Mouse (Mus musculus) neural tube, embryonic 14.5 days (tissue): ENCODE data around the gene Strada. TPM values are rescaled to one million over a fixed set of nuclear protein-coding genes. Genes with fewer than 3 reads are reported as not detected.

Source experiments
- ATAC-seq: fragments of 200-750 bp; cut with Nextera tagmentation; 2 replicates; pipeline ENCODE4 v1.8.0; 2017; ENCODE audit warnings: low read depth, mild to moderate bottlenecking, moderate TSS enrichment, moderate library complexity
- H3K27ac ChIP-seq: fragments of 300-500 bp; sonication (generic); 2 replicates; pipeline ENCODE4 v1.5.1; 2014; ENCODE audit warnings: low read depth, mild to moderate bottlenecking, control low read depth, low read length, moderate library complexity, mixed read lengths
- H3K27me3 ChIP-seq: fragments of 300-500 bp; sonication (generic); 2 replicates; pipeline ENCODE4 v1.6.1; 2014; ENCODE audit warnings: low read length; ENCODE audit not compliant: control insufficient read depth, insufficient read depth
- H3K36me3 ChIP-seq: fragments of 300-500 bp; sonication (generic); 2 replicates; pipeline ENCODE4 v1.6.1; 2014; ENCODE audit warnings: low read length, mixed read lengths; ENCODE audit not compliant: control insufficient read depth, insufficient read depth
- H3K4me1 ChIP-seq: fragments of 300-500 bp; sonication (generic); 2 replicates; pipeline ENCODE4 v1.6.1; 2014; ENCODE audit warnings: low read length; ENCODE audit not compliant: control insufficient read depth, insufficient read depth
- H3K4me2 ChIP-seq: fragments of 300-500 bp; sonication (generic); 2 replicates; pipeline ENCODE4 v1.6.1; 2014; ENCODE audit warnings: mild to moderate bottlenecking, low read depth, low read length, control low read depth
- H3K4me3 ChIP-seq: fragments of 300-500 bp; sonication (generic); 2 replicates; pipeline ENCODE4 v1.5.1; 2014; ENCODE audit warnings: low read depth, low read length, control low read depth, mixed read lengths
- H3K9ac ChIP-seq: fragments of 300-500 bp; sonication (generic); replicated peaks from 2 replicates; pipeline ENCODE4 v1.6.1; 2014; ENCODE audit warnings: low read depth, mild to moderate bottlenecking, control low read depth, low read length, mixed read lengths
- H3K9me3 ChIP-seq: fragments of 300-500 bp; sonication (generic); 2 replicates; pipeline ENCODE4 v1.6.1; 2016; ENCODE audit warnings: low read length; ENCODE audit not compliant: control insufficient read depth
- WGBS: fragments of 180-500 bp; shearing (Covaris S2); extraction: QIAGEN DNeasy Blood & Tissue Kit; methylation state at CpG from one replicate; pipeline ENCODE4 v1.1.7; 2014; 5-methylcytosine and 5-hydroxymethylcytosine counted together
- polyA plus RNA-seq: library from polyadenylated mRNA; unstranded; fragments of >200 nt; fragmentation: Nextera tagmentation; extraction: Ambion mirVana; gene quantifications from 2 replicates; pipeline ENCODE4 v1.2.1, GENCODE M21; 2014

Gene Strada
- polyA plus RNA-seq, 1 experiment from 2014 or later = 34.8 TPM

GRCm38 (mm10) chr11:106124784-106125183 is 77.2 kb downstream of the Strada start:
- WGBS = 77% methylated on average over 4 of the region's 4 CpGs
- Histone ChIP-seq H3K27ac (no peak overlapping the region), H3K9me3 (no peaks in the 10 kb centered on the region), H3K27me3 (no peaks in the 10 kb centered on the region), H3K36me3 (peaks cover 19% of the 10 kb centered on the region; the same call in 1 of the 2 replicates), H3K4me3 (no peak overlapping the region), H3K4me1 (no peaks in the 10 kb centered on the region), H3K4me2 (no peak overlapping the region), H3K9ac (no peak overlapping the region)
- no peak for ATAC-seq

GRCm38 (mm10) chr11:106122736-106123135 is 79.2 kb downstream of the Strada start:
- no peak overlapping the region for H3K4me3 ChIP-seq
- H3K4me1 ChIP-seq = no peaks in the 10 kb centered on the region
- ATAC-seq = no peak
- H3K27me3 ChIP-seq = no peaks in the 10 kb centered on the region
- no peak overlapping the region for H3K9ac ChIP-seq
- WGBS = 88% methylated on average over 3 of the region's 3 CpGs
- no peak overlapping the region for H3K4me2 ChIP-seq
- H3K9me3 ChIP-seq = no peaks in the 10 kb centered on the region
- no peak overlapping the region for H3K27ac ChIP-seq
- H3K36me3 ChIP-seq = peaks cover 28% of the 10 kb centered on the region; the same call in 1 of the 2 replicates

- ATAC-seq = no peak
- Histone ChIP-seq H3K9me3 (no peaks in the 10 kb centered on the region), H3K4me2 (no peak overlapping the region), H3K9ac (no peak overlapping the region), H3K4me3 (no peak overlapping the region), H3K27me3 (no peaks in the 10 kb centered on the region), H3K4me1 (no peaks in the 10 kb centered on the region), H3K36me3 (peaks cover 30% of the 10 kb centered on the region; the same call in 1 of the 2 replicates), H3K27ac (no peak overlapping the region)
- 97% methylated on average over 5 of the region's 5 CpGs for WGBS
These were observed 79.7 kb downstream of the Strada start for GRCm38 (mm10) chr11:106122221-106122620.

Other genes starting within 250 kb of the Strada start
- 37.7 and 38.1 TPM in 2 replicates for gene Cyb561, start 248.8 kb downstream of the Strada start, polyA plus RNA-seq
- 4.0 and 4.1 TPM in 2 replicates for gene Ace, start 234.2 kb downstream of the Strada start, polyA plus RNA-seq
- gene Ace3, start 207.5 kb downstream of the Strada start, polyA plus RNA-seq = not detected in 2 replicates
- gene Kcnh6, start 194.0 kb downstream of the Strada start, polyA plus RNA-seq = 3.3 and 9.8 TPM in 2 replicates
- 143 and 164 TPM in 2 replicates for gene Dcaf7, start 165.3 kb downstream of the Strada start, polyA plus RNA-seq
- 7.1 and 7.3 TPM in 2 replicates for gene Taco1, start 136.1 kb downstream of the Strada start, polyA plus RNA-seq
- gene Map3k3, start 117.6 kb downstream of the Strada start, polyA plus RNA-seq = 11.0 and 15.9 TPM in 2 replicates
- 0.88 TPM in 1 of 2 replicates, not detected in the other for gene Gm10840, start 41.3 kb downstream of the Strada start, polyA plus RNA-seq
- gene Limd2, start 41.3 kb downstream of the Strada start, polyA plus RNA-seq = 120 and 140 TPM in 2 replicates
- 78.3 and 99.4 TPM in 2 replicates for gene Ccdc47, start 14.2 kb upstream of the Strada start, polyA plus RNA-seq
- 73.2 and 97.4 TPM in 2 replicates for gene Ddx42, start 14.8 kb upstream of the Strada start, polyA plus RNA-seq
- 29.6 and 36.3 TPM in 2 replicates for gene Ftsj3, start 53.9 kb upstream of the Strada start, polyA plus RNA-seq
- 300 and 322 TPM in 2 replicates for gene Psmc5, start 54.0 kb upstream of the Strada start, polyA plus RNA-seq
- 10.3 and 21.4 TPM in 2 replicates for gene Smarcd2, start 70.8 kb upstream of the Strada start, polyA plus RNA-seq
- 0.27 TPM in 1 of 2 replicates, not detected in the other for gene Tcam1, start 74.5 kb upstream of the Strada start, polyA plus RNA-seq
- gene Gh, start 99.7 kb upstream of the Strada start, polyA plus RNA-seq = not detected in 2 replicates
- gene Cd79b, start 112.6 kb upstream of the Strada start, polyA plus RNA-seq = 0.68 and 0.89 TPM in 2 replicates
- 0.06 TPM in 1 of 2 replicates, not detected in the other for gene Scn4a, start 151.1 kb upstream of the Strada start, polyA plus RNA-seq
- gene Prr29, start 163.3 kb upstream of the Strada start, polyA plus RNA-seq = not detected in 2 replicates
- gene Icam2, start 185.9 kb upstream of the Strada start, polyA plus RNA-seq = 5.1 and 14.2 TPM in 2 replicates